8 mouse cellular contexts compared by ENCODE assay signal in genomic region chr7:126976878-126977459, GRCm38 (mm10). TPM values are rescaled to one million over a fixed set of nuclear protein-coding genes. Genes with fewer than 3 reads are reported as not detected.
A peak's percentile ranks its signal among the peaks of the same experiment; 100 is the strongest.
DNase-seq lines count a peak whose midpoint lies in the region; ATAC-seq lines count a peak whose summit lies in the region.

No protein-coding gene starts in this region.

- intact Hi-C loops in heart, postnatal 36 days (cut with DNase I), result loop anchor here (2.0 kb wide), 1 partner anchor 38 kb away; the partner anchor contains the start of gene Mvp

- H3K9ac ChIP-seq in heart, embryonic 15.5 days, result peak overlapping the region; percentile 96
- H3K9ac ChIP-seq in hindbrain, embryonic 12.5 days, result peak overlapping the region; percentile 92
- H3K9ac ChIP-seq in liver, embryonic 16.5 days (ENCODE audit: low read depth, low read length), result peak overlapping the region; percentile 98

- DNase-seq in heart, postnatal 36 days, result no peak
- DNase-seq in R1 (ENCODE audit: low read depth, low spot score), result peak; percentile 68
- DNase-seq in gastrocnemius, postnatal 10 days, result no peak
- no peak for DNase-seq in yolk sac, embryonic 10.5 days (ENCODE audit: low spot score)
- no peak for DNase-seq in ovary, postnatal 14 days (ENCODE audit: low spot score)

- peak overlapping the region; percentile 82 for H3K4me2 ChIP-seq in heart, embryonic 15.5 days
- H3K4me2 ChIP-seq in hindbrain, embryonic 12.5 days (replicated peaks), result peak overlapping the region; percentile 89
- H3K4me2 ChIP-seq in liver, embryonic 16.5 days (ENCODE audit: low read depth, low read length), result peak overlapping the region; percentile 90

- H3K36me3 ChIP-seq in heart, embryonic 15.5 days, result peaks cover 23% of the 10 kb centered on the region
- H3K36me3 ChIP-seq in hindbrain, embryonic 12.5 days, result peaks cover 34% of the 10 kb centered on the region
- peaks cover 17% of the 10 kb centered on the region for H3K36me3 ChIP-seq in liver, embryonic 16.5 days (ENCODE audit: control insufficient read depth, insufficient read depth)

- peak overlapping the region; percentile 94 for H3K4me3 ChIP-seq in heart, embryonic 15.5 days
- peak overlapping the region; percentile 79 for H3K4me3 ChIP-seq in hindbrain, embryonic 12.5 days
- peak overlapping the region; percentile 99 for H3K4me3 ChIP-seq in liver, embryonic 16.5 days (ENCODE audit: low read depth, low read length)

- H3K4me1 ChIP-seq in heart, embryonic 15.5 days (replicated peaks), result peaks cover 17% of the 10 kb centered on the region
- H3K4me1 ChIP-seq in hindbrain, embryonic 12.5 days, result peaks cover 14% of the 10 kb centered on the region
- peaks cover 21% of the 10 kb centered on the region for H3K4me1 ChIP-seq in liver, embryonic 16.5 days (ENCODE audit: control insufficient read depth, low read depth, low read length)

- H3K27me3 ChIP-seq in heart, embryonic 15.5 days, result no peaks in the 10 kb centered on the region
- H3K27me3 ChIP-seq in hindbrain, embryonic 12.5 days, result no peaks in the 10 kb centered on the region
- no peaks in the 10 kb centered on the region for H3K27me3 ChIP-seq in liver, embryonic 16.5 days (ENCODE audit: control insufficient read depth, insufficient read depth, low read depth, low read length)

- WGBS in heart, embryonic 15.5 days, result 20% methylated on average over 14 of the region's 14 CpGs
- 26% methylated on average over 14 of the region's 14 CpGs for WGBS in hindbrain, embryonic 12.5 days
- 19% methylated on average over 14 of the region's 14 CpGs for WGBS in liver, embryonic 16.5 days (ENCODE audit: insufficient replicate concordance)

- no peak for ATAC-seq in heart, embryonic 15.5 days (replicated peaks; ENCODE audit: insufficient number of reproducible peaks, insufficient read depth, low FRiP score, low read depth)
- 0 out of 2 replicates have a peak, but pooled peaks have one; percentile 9 for ATAC-seq in hindbrain, embryonic 12.5 days (ENCODE audit: low FRiP score)
- ATAC-seq in liver, embryonic 16.5 days (ENCODE audit: low read depth), result no peak

- no peaks in the 10 kb centered on the region for H3K9me3 ChIP-seq in heart, embryonic 15.5 days (replicated peaks)
- no peaks in the 10 kb centered on the region for H3K9me3 ChIP-seq in hindbrain, embryonic 12.5 days (replicated peaks)
- no peaks in the 10 kb centered on the region for H3K9me3 ChIP-seq in liver, embryonic 16.5 days (replicated peaks; ENCODE audit: control insufficient read depth, low read length)

- peak overlapping the region; percentile 93 for H3K27ac ChIP-seq in heart, embryonic 15.5 days
- peak overlapping the region; percentile 96 for H3K27ac ChIP-seq in hindbrain, embryonic 12.5 days
- H3K27ac ChIP-seq in liver, embryonic 16.5 days (ENCODE audit: low read length), result peak overlapping the region; percentile 94

RNA-seq across cellular contexts. Expression of gene Cdiptos, which starts 1.1 kb away (rescaled TPM):
- 0.85 and 1.6 TPM in 2 replicates for polyA plus RNA-seq in heart, embryonic 15.5 days (2015; fragmentation: Nextera tagmentation; extraction: Ambion mirVana)
- under 1 TPM; 0.31 to 0.65 TPM for total RNA-seq in heart, postnatal 36 days (2021)
- polyA plus RNA-seq in hindbrain, embryonic 12.5 days (2016; fragmentation: Nextera tagmentation; extraction: Ambion mirVana), result 0.92 and 1.4 TPM in 2 replicates
- polyA plus RNA-seq in liver, embryonic 16.5 days (2015; fragmentation: Nextera tagmentation; extraction: Ambion mirVana), result 0.30 and 0.74 TPM in 2 replicates
- total RNA-seq in gastrocnemius, postnatal 10 days (2021), result under 1 TPM; 0.42 to 0.45 TPM

RNA-seq across cellular contexts. Expression of gene Cdipt, which starts 1.3 kb away (rescaled TPM):
- 67.4 and 86.6 TPM in 2 replicates for polyA plus RNA-seq in heart, embryonic 15.5 days (2015; fragmentation: Nextera tagmentation; extraction: Ambion mirVana)
- total RNA-seq in heart, postnatal 36 days (2021), result 10 to 100 TPM; 52.2 to 55.4 TPM
- 87.8 and 93.5 TPM in 2 replicates for polyA plus RNA-seq in hindbrain, embryonic 12.5 days (2016; fragmentation: Nextera tagmentation; extraction: Ambion mirVana)
- polyA plus RNA-seq in liver, embryonic 16.5 days (2015; fragmentation: Nextera tagmentation; extraction: Ambion mirVana), result 39.5 and 42.6 TPM in 2 replicates
- total RNA-seq in gastrocnemius, postnatal 10 days (2021), result 10 to 100 TPM; 38.3 to 39.9 TPM

RNA-seq across cellular contexts. Expression of gene Sez6l2, which starts 26.6 kb away (rescaled TPM):
- 0.65 and 0.83 TPM in 2 replicates for polyA plus RNA-seq in heart, embryonic 15.5 days (2015; fragmentation: Nextera tagmentation; extraction: Ambion mirVana)
- 1 to 10 TPM; 6.4 to 10.0 TPM for total RNA-seq in heart, postnatal 36 days (2021)
- 13.3 and 18.2 TPM in 2 replicates for polyA plus RNA-seq in hindbrain, embryonic 12.5 days (2016; fragmentation: Nextera tagmentation; extraction: Ambion mirVana)
- polyA plus RNA-seq in liver, embryonic 16.5 days (2015; fragmentation: Nextera tagmentation; extraction: Ambion mirVana), result 0.15 and 0.19 TPM in 2 replicates
- 10 to 100 TPM in 1 of 2 experiments, 1 to 10 TPM in 1; 5.9 to 10.5 TPM for total RNA-seq in gastrocnemius, postnatal 10 days (2021)

RNA-seq across cellular contexts. Expression of gene Asphd1, which starts 27.6 kb away (rescaled TPM):
- 0.08 and 0.20 TPM in 2 replicates for polyA plus RNA-seq in heart, embryonic 15.5 days (2015; fragmentation: Nextera tagmentation; extraction: Ambion mirVana)
- not detected for total RNA-seq in heart, postnatal 36 days (2021)
- 3.4 and 4.1 TPM in 2 replicates for polyA plus RNA-seq in hindbrain, embryonic 12.5 days (2016; fragmentation: Nextera tagmentation; extraction: Ambion mirVana)
- not detected in 2 replicates for polyA plus RNA-seq in liver, embryonic 16.5 days (2015; fragmentation: Nextera tagmentation; extraction: Ambion mirVana)
- under 1 TPM in 1 of 2 experiments, not detected in 1; 0.35 TPM for total RNA-seq in gastrocnemius, postnatal 10 days (2021)

RNA-seq across cellular contexts. Expression of gene Mvp, which starts 37.5 kb away (rescaled TPM):
- 14.5 and 18.1 TPM in 2 replicates for polyA plus RNA-seq in heart, embryonic 15.5 days (2015; fragmentation: Nextera tagmentation; extraction: Ambion mirVana)
- 10 to 100 TPM; 53.5 to 57.7 TPM for total RNA-seq in heart, postnatal 36 days (2021)
- polyA plus RNA-seq in hindbrain, embryonic 12.5 days (2016; fragmentation: Nextera tagmentation; extraction: Ambion mirVana), result 6.8 and 7.2 TPM in 2 replicates
- polyA plus RNA-seq in liver, embryonic 16.5 days (2015; fragmentation: Nextera tagmentation; extraction: Ambion mirVana), result 7.7 and 8.9 TPM in 2 replicates
- total RNA-seq in gastrocnemius, postnatal 10 days (2021), result 10 to 100 TPM; 23.3 to 28.3 TPM
